Mouse (Mus musculus) embryo, embryonic 10.5 days (tissue): ENCODE measurements around the gene Emg1.
"Not testable (repeated sequence)": the region's sequence is repeated elsewhere in the genome, so short reads cannot be mapped to it uniquely, and the experiment has no call there.

Experiments
- DNase-seq: peaks from one replicate; pipeline ENCODE4 v3.0.0-alpha.2; 2015; ENCODE audit warnings: low spot score

Emg1 gene

GRCm38 (mm10) chr6:124682291-124682690 is 29.7 kb downstream of the Emg1 start:
- not testable (repeated sequence) for DNase-seq

DNA sequence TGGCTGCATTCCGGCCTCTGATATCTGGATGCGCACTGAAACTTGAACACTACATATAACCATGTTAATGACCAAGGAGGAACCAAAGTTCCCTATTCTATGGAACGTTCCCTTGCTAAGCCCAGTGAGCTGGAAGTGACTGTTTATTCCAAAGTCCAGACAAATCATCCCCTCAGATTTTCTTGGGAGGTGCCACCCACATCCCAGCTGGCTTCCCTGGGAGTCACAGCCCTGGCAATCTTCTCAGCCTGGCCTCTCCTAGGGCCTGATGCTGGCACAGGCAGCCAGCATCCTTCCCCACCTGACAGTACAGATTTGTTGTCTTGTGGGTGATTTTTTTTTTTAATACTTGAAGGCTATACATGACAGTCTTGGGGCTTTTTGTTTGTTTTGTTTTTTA is 32.5 kb downstream of the Emg1 start:
- no peak for DNase-seq

GRCm38 (mm10) chr6:124678769-124679168 is 33.2 kb downstream of the Emg1 start:
- DNase-seq = no peak

DNA sequence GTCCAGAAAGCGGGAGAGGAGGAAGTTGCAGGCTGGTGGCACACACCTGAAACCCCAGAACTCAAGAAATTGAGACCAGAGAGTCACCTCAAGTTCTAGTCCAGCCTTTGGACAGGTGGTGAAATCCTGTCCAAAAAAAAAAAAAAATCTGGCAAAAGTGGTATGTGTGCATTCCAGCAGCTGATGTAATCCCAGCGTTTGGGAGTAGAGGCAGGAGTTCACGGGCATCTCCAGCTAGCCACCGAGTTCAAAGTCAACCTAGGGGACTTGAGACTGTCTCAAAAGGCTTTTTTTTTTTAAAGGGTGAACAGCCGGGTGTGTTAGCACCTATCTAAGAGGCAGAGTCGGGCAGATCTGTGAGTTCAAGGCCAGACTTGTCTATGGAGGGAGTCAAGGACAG is 35.8 kb downstream of the Emg1 start:
- no peak for DNase-seq

DNA sequence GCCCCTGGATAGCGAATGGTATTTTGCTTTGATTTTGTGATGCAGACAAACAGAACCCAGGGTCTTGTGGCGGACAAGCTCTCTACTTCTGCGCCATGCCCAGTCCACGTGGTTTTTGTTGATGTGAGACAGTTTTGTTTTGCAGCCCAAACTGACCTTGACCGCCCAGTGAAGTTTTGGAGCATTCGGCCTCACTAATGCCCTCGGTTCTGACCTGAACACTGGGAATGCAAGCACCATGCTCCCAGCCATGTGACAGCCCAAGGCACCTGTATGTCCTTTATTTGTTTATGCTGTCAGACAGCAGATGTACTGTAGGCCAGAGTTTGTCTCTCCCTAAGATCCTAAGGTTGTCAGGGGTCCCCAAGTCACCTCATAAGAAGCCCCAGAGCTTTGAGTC is 37.4 kb downstream of the Emg1 start:
- DNase-seq = no peak

DNA sequence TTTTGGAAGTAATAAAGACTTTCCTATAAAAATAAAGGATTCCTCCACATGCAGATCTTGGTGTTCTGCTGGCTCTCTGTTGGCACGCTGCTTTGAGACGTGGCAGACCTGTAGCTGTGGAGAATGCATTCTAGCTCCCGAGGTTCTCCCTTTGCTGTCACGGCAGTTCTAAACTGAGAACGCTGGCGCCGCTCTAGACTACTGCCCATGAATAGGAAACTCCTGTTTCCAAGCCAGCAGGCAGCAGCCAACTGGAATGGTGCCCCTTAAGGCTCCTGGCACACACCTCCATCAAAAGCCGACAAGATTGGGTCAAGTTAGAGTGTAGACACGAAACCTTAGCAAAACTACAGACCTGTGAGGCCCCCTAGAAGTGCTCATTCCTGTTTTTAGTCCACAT is 38.4 kb downstream of the Emg1 start:
- DNase-seq = no peak

GRCm38 (mm10) chr6:124672100-124672499 is 39.9 kb downstream of the Emg1 start:
- no peak for DNase-seq

- DNase-seq = no peak
Observed at GRCm38 (mm10) chr6:124670281-124670900, 41.6 kb downstream of the Emg1 start.

DNA sequence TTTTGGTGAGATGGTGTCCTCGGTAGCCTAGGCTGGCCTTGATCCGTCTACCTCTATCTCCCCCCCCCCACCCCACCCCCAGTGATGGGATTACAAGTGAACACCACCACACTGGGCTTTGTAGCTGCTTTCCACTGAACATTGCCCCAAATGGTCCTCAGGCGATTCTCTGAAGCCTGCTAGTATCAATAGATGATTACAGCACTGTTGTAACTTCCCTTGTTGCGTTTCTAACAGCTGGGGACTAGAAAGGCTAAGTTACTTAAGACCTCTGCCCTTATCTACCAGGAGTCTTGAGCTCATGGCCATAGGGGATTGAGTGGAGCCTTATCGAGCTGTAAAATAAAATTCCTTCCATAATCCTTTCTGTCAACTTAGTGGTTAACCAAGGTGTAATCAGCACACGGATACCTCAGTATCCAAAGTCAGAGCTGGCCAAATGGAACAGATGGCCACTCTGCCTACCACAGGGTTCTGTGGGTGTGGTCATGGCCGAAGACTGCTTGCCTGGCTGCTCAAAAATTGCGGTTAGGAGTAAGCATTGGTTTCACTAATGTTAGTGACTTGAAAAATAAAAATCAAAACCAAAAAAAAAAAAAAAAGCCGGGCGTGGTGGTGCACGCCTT is 42.6 kb downstream of the Emg1 start:
- no peak for DNase-seq

DNA sequence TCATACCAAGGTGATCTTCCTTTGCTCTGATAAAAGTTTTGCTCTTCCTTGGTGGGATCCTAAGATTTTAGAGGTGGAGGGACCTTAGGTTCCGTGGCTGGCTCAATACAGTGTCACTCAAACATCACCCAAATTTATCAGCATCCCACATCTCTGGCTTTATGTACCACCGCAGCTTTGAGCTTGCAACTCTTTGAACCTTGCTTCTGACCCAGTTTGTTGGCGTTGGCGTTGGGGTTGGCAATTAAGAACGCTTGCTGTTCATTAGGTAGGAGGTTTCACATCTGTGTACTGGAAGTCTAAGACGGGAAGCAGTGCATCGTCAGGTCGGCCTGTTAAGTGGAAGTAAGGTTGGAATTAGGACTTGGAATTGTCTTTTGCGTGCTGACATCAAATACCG is 47.0 kb downstream of the Emg1 start:
- DNase-seq = no peak

- no peak for DNase-seq
Observed at GRCm38 (mm10) chr6:124664256-124664655, 47.7 kb downstream of the Emg1 start.

DNA sequence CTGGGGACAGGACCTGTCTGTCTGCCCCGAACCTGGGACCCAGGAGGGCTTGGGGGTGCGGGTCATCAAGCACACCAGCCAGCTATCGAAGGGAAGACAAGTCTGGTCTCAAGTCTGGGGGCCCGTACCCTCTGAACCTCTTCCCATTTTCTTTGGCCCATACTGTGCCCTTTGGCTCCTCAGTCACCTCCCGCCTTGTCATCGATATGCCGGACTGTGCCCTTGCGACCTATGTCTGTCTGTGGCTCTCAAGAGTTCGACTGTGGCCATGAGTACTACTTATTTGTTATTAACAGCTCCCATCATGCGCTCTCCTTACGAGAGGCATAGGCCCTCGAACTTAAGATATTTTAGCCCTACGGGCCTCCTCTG is 48.6 kb downstream of the Emg1 start:
- no peak for DNase-seq

DNA sequence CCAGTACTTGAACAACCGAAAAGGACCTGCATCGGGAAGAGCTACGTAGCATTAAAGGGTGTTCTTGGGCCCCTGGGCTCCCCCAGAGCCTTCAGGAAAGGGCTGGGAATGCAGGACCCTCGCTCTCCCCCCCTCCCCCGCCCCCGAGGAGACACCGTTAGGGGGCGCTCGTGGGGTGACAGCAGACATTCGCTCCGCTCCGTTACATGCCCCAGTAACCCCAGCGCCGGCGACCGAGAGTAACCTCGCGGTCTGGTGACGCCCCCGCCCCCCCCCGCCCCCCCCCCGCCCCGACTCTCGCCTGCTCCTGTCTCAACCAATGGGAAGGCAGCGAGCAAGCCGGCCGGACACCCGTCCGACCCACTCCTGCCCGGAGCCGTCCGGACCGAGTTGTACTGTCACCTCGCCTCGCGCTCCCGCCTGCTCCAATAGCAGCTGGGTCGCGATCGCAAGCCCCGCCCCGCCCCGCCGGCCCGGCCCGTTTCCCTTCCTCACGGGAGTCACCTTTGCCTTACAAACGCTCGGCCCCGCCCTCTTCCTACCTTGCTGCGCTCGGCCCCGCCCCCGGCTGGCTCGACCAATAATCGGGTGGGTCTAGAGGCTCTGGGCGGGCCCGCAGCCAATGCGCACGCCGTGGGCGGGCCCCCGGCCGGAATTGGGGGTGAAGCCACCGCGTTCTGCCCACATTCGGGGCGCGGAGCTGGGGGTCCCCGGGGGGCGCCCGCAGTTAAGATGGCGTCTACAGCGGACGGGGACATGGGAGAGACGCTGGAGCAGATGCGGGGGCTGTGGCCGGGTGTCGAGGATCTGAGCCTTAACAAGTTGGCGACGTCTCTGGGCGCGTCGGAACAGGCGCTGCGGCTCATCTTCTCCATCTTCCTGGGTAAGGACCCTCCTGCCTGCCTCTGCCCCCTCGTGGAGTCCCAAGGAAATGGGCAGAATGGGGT is 49.2 kb downstream of the Emg1 start, which contains the start of gene Lpcat3:
Gene Lpcat3 (plus strand): TSS at position 551 of the 947 bp plus-strand sequence.
- DNase-seq = peak; percentile 98

DNA sequence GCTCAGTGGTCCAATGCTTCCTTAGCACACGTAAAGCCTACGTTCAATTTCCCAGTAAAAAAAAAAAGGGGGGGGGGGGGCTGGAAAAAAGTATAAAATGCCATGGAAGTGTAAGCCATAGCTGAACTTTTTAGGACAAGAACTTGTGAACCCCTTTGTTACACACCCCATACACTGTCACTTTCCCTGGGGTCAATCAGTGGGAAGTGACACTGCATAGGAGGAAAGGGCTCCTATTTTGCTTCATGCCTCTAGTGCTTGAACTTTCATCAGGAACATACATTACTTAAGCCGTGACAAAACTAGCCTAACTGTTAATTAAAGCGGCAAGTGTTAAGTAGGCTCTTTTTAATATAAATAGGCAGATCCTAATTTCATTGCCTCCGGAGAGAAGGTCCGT is 50.0 kb downstream of the Emg1 start:
- no peak for DNase-seq

- no peak for DNase-seq
Observed at GRCm38 (mm10) chr6:124661156-124661806, 50.7 kb downstream of the Emg1 start.

GRCm38 (mm10) chr6:124658067-124658466 is 53.9 kb downstream of the Emg1 start:
- DNase-seq = no peak

GRCm38 (mm10) chr6:124655893-124656292 is 56.1 kb downstream of the Emg1 start:
- peak; percentile 29 for DNase-seq
